Mouse (Mus musculus) testis, postnatal 10 days (tissue): Measurements from ENCODE around the gene Spata32.

ENCODE experiments used
- DNase-seq: peaks from one replicate; pipeline ENCODE4 v3.0.0; 2021; ENCODE audit warnings: low spot score

The Spata32 gene

GRCm38 (mm10) chr11:103173771-103174344 is 44.4 kb downstream of the Spata32 start:
- DNase-seq: no peak

GRCm38 (mm10) chr11:103173041-103173770 is 45.0 kb downstream of the Spata32 start:
- no peak for DNase-seq

GRCm38 (mm10) chr11:103172392-103173040 is 45.7 kb downstream of the Spata32 start:
- no peak for DNase-seq

GRCm38 (mm10) chr11:103171703-103172391 is 46.4 kb downstream of the Spata32 start:
- no peak for DNase-seq

- no peak for DNase-seq
Measured at GRCm38 (mm10) chr11:103171286-103171620, 47.0 kb downstream of the Spata32 start.

GRCm38 (mm10) chr11:103170494-103171285 is 47.5 kb downstream of the Spata32 start, which contains the start of gene Fmnl1:
Gene Fmnl1, plus strand, starts transcription at chr11:103171107.
- no peak for DNase-seq

- no peak for DNase-seq
Measured at GRCm38 (mm10) chr11:103170111-103170493, 48.1 kb downstream of the Spata32 start.

GRCm38 (mm10) chr11:103169664-103170063 is 48.6 kb downstream of the Spata32 start:
- DNase-seq: no peak

- DNase-seq: peak; percentile 76
Measured at GRCm38 (mm10) chr11:103168690-103169390, 49.4 kb downstream of the Spata32 start.

GRCm38 (mm10) chr11:103164391-103164790 is 53.8 kb downstream of the Spata32 start:
- DNase-seq: no peak

- DNase-seq: peak; percentile 71
Measured at GRCm38 (mm10) chr11:103162132-103162531, 56.1 kb downstream of the Spata32 start.

- DNase-seq: no peak
Measured at GRCm38 (mm10) chr11:103161449-103161848, 56.8 kb downstream of the Spata32 start.

- no peak for DNase-seq
Measured at GRCm38 (mm10) chr11:103160738-103161137, 57.5 kb downstream of the Spata32 start.

GRCm38 (mm10) chr11:103158621-103159478 is 59.4 kb downstream of the Spata32 start:
- peak; percentile 99 for DNase-seq
